Mouse (Mus musculus): Measurements from ENCODE around the gene Slc22a21. TPM values are rescaled to one million over a fixed set of nuclear protein-coding genes. Genes with fewer than 3 reads are reported as not detected.

Slc22a21 gene
- 1.7 and 3.2 TPM in 2 replicates for total RNA-seq (2023)

DNA sequence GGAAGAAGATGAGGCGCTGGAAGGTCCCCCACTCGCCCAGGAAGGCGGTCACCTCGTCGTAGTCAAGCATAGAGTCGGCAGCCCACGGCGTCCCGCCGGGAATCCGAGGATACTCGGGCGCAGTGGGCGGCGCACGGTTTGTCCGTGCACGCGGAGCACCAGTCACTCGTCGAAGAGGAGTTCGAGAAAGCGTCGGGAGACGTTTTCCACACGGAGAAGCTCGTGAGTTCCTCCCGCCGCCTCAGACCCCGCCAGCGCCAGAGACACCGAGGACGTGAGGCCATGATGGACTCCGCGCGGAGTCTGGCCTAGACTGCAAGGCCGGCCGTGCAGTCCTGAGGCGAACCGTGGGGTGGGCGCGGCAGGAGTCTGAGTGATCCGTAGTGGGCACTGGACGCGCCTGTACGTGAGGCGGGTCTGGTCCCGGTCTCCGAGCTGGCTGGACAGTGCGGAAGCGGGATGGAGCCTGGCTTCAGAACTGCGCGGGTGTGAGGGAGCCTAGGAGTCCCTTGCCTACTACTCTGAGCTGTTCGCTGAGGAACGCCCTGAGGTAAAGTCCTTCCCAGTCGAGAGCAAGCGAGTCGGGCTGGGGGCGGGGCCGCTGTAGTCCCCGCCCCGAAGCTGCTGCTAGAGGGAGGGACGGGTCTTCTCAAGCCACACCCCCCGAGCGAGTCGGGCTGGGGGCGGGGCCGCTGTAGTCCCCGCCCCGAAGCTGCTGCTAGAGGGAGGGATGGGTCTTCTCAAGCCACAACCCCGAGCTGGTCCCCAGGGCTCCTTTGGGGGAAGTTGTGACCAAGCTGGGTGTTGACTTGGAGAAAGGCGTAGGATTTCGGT is at the start of gene Slc22a21:
TSS of gene Slc22a21 (minus strand) at position 545 of the 834 bp plus-strand sequence.

DNA sequence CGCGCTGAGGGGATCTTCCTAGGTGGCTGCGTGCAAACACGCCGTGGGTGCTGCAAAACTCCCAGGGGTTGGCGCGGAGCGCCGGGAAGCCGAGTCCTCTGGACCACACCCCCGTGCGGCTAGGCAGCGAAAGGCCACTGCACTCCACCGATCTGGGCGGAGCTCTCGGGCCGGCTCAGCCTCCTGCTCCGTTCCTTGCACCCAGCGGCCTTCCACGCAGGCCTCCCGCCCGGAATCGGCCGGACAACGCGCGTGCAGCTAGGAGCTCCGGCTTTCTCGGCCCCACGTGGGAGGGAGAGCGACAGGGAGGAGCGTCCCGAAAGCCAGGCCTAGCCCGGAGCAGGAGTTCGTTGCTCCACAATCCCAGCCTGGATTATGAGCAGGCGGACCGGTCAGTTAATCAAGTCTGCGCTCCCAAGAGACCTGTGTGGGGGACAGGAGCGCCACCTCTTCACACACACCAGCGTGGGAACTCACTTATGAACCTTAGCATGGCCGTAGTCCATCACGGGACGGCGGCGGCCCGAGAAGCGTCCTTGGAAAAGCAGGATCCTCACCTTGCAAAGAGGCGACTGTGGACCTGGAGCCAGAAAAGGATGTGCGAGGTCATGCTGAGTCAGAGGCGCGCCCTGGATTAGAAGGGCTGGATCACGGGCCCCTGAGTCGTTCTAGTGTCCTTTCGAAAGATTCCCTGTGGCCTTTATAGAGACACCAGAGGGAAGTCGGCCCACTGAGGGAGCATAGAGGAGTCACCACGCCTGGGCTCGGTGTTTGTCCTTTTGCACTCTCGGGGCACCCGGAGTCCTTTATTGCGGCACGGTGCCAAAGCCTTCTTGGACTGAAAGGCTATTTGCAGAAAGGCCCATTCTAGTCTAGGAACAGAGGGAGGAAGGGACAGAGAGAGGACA is 48.2 kb upstream of the Slc22a21 start, which contains the start of gene Slc22a4:
TSS of gene Slc22a4 (minus strand) at position 47 of the 908 bp plus-strand sequence.

Other genes starting within 250 kb of the Slc22a21 start
- 167 and 215 TPM in 2 replicates for gene Irf1, start 210.3 kb downstream of the Slc22a21 start, total RNA-seq (2023)
- not detected in 2 replicates for gene Gm17334, start 207.1 kb downstream of the Slc22a21 start, total RNA-seq (2023)
- gene Gm12216, start 121.1 kb downstream of the Slc22a21 start, total RNA-seq (2023), result 0.41 TPM in 1 of 2 replicates, not detected in the other
- gene Slc22a5, start 88.7 kb downstream of the Slc22a21 start, total RNA-seq (2023), result 5.4 and 6.4 TPM in 2 replicates
- 16.3 and 24.7 TPM in 2 replicates for gene Slc22a4, start 47.8 kb upstream of the Slc22a21 start, total RNA-seq (2023)
- 0.66 and 1.5 TPM in 2 replicates for gene Pdlim4, start 88.7 kb upstream of the Slc22a21 start, total RNA-seq (2023)
- gene P4ha2, start 119.8 kb upstream of the Slc22a21 start, total RNA-seq (2023), result 0.54 TPM in 1 of 2 replicates, not detected in the other